Mouse (Mus musculus) liver, adult 2 months (tissue): ENCODE results near the gene Rnft1. TPM values are rescaled to one million over a fixed set of nuclear protein-coding genes. Genes with fewer than 3 reads are reported as not detected.
A peak's percentile ranks its signal among the peaks of the same experiment; 100 is the strongest.

Experiments
- DNase-seq: peaks from one replicate; pipeline ENCODE4 v3.0.0-alpha.2; 2011; ENCODE audit warnings: low read depth, low spot score; ENCODE audit errors: extremely low read depth
- H3K27ac ChIP-seq: fragments of 200-500 bp; replicated peaks from 2 replicates; pipeline ENCODE4 v1.5.1; 2012; ENCODE audit warnings: low read depth, mild to moderate bottlenecking, control low read depth, inconsistent platforms, low read length; ENCODE audit not compliant: insufficient read depth
- H3K27me3 ChIP-seq: fragments of 200-500 bp; 2 replicates; pipeline ENCODE4 v1.6.1; 2012; ENCODE audit warnings: mild to moderate bottlenecking, moderate library complexity, low read length, inconsistent platforms; ENCODE audit not compliant: control insufficient read depth, insufficient read depth
- H3K36me3 ChIP-seq: fragments of 200-500 bp; 2 replicates; pipeline ENCODE4 v1.6.1; 2012; ENCODE audit warnings: low read length, inconsistent platforms; ENCODE audit not compliant: control insufficient read depth, insufficient read depth
- H3K4me1 ChIP-seq: fragments of 200-500 bp; 2 replicates; pipeline ENCODE4 v1.6.1; 2011; ENCODE audit warnings: low read length; ENCODE audit not compliant: control insufficient read depth, insufficient read depth
- H3K4me3 ChIP-seq: fragments of 200-500 bp; 2 replicates; pipeline ENCODE4 v1.5.1; 2011; ENCODE audit warnings: low read depth, mild to moderate bottlenecking, control low read depth, low read length, moderate library complexity; ENCODE audit not compliant: insufficient read depth
- H3K79me2 ChIP-seq: fragments of 200-500 bp; 2 replicates; pipeline ENCODE4 v1.6.1; 2012; ENCODE audit warnings: inconsistent platforms, mild to moderate bottlenecking, low read length, moderate library complexity; ENCODE audit not compliant: control insufficient read depth, insufficient read depth
- H3K9ac ChIP-seq: fragments of 200-500 bp; 2 replicates; pipeline ENCODE4 v1.6.1; 2012; ENCODE audit warnings: low read depth, mild to moderate bottlenecking, control low read depth, inconsistent platforms, low read length
- CTCF ChIP-seq: fragments of 200-500 bp; IDR thresholded peaks from 2 replicates; pipeline ENCODE4 v1.5.1; 2011; ENCODE audit warnings: low read depth, low read length, control low read depth
- POLR2A ChIP-seq: fragments of 200-500 bp; IDR thresholded peaks from 2 replicates; pipeline ENCODE4 v1.6.1; 2011; ENCODE audit warnings: low read length, control low read depth; ENCODE audit not compliant: insufficient read depth; ENCODE audit errors: extremely low read depth
- WGBS: fragments of 180-500 bp; shearing (Covaris S2); methylation state at CpG from one replicate; pipeline ENCODE4 v1.1.7; 2018; 5-methylcytosine and 5-hydroxymethylcytosine counted together
- polyA plus RNA-seq: library from polyadenylated mRNA; depleted of rRNA; stranded (reverse); fragments of >200 nt; gene quantifications from 2 replicates; pipeline ENCODE4 v1.2.3, GENCODE M21; 2012
- total RNA-seq: library from RNA; depleted of rRNA; stranded (reverse); fragments of >200 nt; gene quantifications from 2 replicates; pipeline ENCODE4 v1.2.3, GENCODE M21; 2014

Gene Rnft1
- total and polyA plus RNA-seq, 2 experiments: 6.8 to 18.9 TPM

DNA sequence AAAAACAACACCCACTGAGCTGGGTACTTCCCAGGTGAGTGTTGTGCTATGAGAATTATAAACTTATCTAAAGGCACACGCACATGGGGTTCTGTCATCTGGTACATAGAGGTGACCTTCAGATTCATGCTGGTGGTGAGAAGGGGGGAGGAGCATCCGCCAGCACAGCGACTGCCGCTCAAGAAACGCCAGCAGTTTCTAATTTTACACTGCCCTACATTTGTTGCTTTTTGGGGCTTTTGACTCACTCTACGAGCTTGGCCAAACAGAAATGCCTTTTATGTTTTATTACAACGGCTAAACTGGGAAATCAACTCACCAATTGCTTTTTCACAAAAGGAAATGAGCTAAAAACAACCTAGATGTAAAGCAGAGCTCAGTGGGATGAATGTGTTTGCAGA lies 11.7 kb upstream of the Rnft1 start:
- 24% methylated on average over 7 of the region's 7 CpGs for WGBS
- H3K27me3 ChIP-seq: no peaks in the 10 kb centered on the region
- no peak overlapping the region for H3K27ac ChIP-seq
- no peaks in the 10 kb centered on the region for H3K36me3 ChIP-seq
- H3K9ac ChIP-seq: no peak overlapping the region
- no peak for DNase-seq
- no peak for TF ChIP-seq CTCF
- no peak for TF ChIP-seq POLR2A
- no peak overlapping the region; the same call in 1 of the 2 replicates for H3K4me3 ChIP-seq
- H3K4me1 ChIP-seq: no peaks in the 10 kb centered on the region
- no peaks in the 10 kb centered on the region for H3K79me2 ChIP-seq

DNA sequence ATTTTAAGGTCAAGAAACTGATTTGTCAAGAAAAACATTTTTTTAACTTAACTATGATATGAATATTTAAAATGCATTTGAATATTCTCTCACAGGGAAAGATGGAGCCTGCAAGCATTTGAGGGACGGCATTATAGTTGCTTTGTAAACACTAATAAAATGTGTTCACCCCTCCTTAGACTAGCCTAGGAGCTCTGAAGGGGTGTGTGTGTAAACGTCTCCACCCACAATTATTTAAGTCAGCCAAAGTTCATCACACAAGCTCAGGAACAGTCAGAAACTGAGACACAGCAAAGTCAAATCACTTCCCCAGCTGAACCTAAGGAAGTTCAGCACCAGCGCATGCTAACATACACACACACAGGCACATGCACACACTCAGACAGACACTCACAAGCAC lies 10.9 kb upstream of the Rnft1 start:
- no peak for TF ChIP-seq CTCF
- no peak for TF ChIP-seq POLR2A
- no peaks in the 10 kb centered on the region for H3K79me2 ChIP-seq
- WGBS: 59% methylated on average over 3 of the region's 3 CpGs

DNA sequence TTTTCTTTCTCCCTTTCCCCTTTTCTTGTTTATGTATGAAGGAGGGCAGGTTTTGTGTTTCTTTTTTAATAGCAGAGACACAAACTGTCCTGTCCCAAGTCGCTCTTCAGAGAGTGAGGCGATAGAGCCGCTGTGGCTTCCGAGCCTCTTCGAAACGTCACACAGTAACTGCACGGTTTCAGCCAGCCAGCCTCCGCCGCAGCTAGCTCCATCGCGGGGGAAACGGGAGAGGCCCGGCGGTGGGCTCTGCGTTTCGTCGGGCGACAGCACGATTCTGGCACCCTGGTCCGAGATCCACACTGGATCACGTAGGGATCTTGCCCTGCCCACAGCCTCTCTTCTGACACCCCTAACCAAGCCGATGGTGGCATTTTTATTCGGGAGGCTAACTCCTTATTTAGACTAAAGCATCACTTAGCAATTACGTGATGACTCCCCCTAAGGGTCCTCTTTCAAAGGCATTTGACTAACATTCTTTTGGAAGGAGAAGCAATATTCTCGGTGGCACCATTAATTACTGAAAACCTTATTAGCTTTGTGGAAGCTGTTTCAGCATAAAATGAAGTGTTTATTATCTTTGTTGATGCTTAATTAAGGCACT lies 553 bp downstream of the Rnft1 start:
- Histone ChIP-seq H3K27me3 (no peaks in the 10 kb centered on the region), H3K4me1 (peaks cover 4% of the 10 kb centered on the region), H3K27ac (peak overlapping the region; percentile 73), H3K9ac (peak overlapping the region; percentile 85), H3K79me2 (no peaks in the 10 kb centered on the region; the same call in 1 of the 2 replicates), H3K36me3 (peaks cover 10% of the 10 kb centered on the region), H3K4me3 (peak overlapping the region; percentile 71)
- under 1% methylated on average over 25 of the region's 25 CpGs for WGBS
- DNase-seq: peak; percentile 15
- TF ChIP-seq POLR2A (no peak), CTCF (no peak)

More for the DNA sequence above, 10.9 kb upstream of the Rnft1 start:
- Histone ChIP-seq H3K4me1 (no peaks in the 10 kb centered on the region), H3K27me3 (no peaks in the 10 kb centered on the region), H3K4me3 (no peak overlapping the region), H3K36me3 (no peaks in the 10 kb centered on the region), H3K27ac (no peak overlapping the region), H3K9ac (no peak overlapping the region)
- DNase-seq: no peak

DNA sequence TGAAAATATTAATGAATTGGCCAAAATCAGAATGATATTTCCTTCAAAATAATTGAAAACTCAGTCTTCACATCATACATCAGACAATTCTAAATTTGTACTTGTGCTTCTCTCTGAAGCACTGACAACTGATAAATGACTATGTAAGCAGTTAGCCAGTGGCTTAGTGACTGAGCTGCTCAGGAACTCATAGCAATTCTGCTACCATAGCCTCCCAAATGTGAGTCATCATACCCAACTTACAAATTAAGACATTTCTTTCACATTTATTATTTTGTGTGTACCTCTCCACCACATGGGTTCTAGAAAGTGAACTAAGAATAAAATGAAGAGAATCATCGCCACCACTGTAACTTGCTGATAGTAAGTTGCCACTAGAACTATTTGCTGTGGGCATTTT lies 6.3 kb downstream of the Rnft1 start:
- TF ChIP-seq CTCF: no peak
- no peak for TF ChIP-seq POLR2A
- H3K4me3 ChIP-seq: no peak overlapping the region
- no peak for DNase-seq
- no peak overlapping the region for H3K9ac ChIP-seq
- WGBS: 100% methylated on average over 1 of the region's 1 CpGs
- H3K36me3 ChIP-seq: peaks cover 40% of the 10 kb centered on the region
- H3K4me1 ChIP-seq: peaks cover under 1% of the 10 kb centered on the region
- H3K79me2 ChIP-seq: no peaks in the 10 kb centered on the region
- no peak overlapping the region for H3K27ac ChIP-seq
- H3K27me3 ChIP-seq: no peaks in the 10 kb centered on the region

DNA sequence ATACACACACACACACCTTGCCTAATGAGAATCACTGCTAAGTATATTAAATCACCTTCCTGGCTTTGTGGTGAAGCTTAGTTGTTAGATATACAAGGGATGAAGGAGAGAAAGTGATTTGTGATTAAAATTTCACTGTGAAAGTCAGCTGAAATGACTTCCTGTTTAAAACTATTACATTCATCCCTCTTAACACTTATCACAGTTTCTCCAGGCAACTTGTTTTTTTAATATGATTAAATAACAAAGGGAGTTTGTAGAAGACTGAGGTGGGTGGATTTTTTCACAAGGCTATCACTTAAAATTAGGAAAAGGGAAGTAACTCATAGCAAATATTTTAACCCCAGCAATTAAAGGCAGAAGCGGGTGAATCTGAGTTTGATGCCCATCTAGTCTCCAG lies 12.9 kb downstream of the Rnft1 start:
- WGBS: 84% methylated on average over 1 of the region's 1 CpGs
- H3K27ac ChIP-seq: no peak overlapping the region
- TF ChIP-seq POLR2A: no peak

DNA sequence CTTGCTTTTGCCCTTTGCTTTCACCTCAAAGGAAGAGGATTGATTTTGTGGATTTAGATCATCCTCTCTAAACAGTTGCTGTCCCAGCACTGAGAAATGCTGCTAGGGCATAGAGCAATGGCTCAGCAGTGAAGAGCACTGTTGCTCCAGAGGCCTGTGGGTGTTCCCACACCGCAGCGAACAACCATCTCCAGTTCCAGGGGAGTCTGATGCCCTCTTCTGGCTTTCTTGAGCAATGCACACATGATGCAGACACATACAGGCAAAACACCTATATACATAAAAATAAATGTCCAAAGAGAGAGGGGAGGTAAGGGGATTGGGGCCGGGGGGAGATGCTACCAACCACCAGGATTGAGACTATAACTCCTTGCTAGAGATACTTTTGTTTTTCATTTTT lies 13.5 kb downstream of the Rnft1 start:
- peaks cover 49% of the 10 kb centered on the region for H3K36me3 ChIP-seq
- no peak overlapping the region for H3K4me3 ChIP-seq
- no peaks in the 10 kb centered on the region for H3K79me2 ChIP-seq
- DNase-seq: peak; percentile 25
- no peaks in the 10 kb centered on the region for H3K27me3 ChIP-seq
- WGBS: 72% methylated on average over 3 of the region's 3 CpGs
- TF ChIP-seq CTCF (peak; percentile 31), POLR2A (no peak)
- no peaks in the 10 kb centered on the region for H3K4me1 ChIP-seq
- no peak overlapping the region for H3K27ac ChIP-seq
- H3K9ac ChIP-seq: no peak overlapping the region

More for the DNA sequence above, 12.9 kb downstream of the Rnft1 start:
- Histone ChIP-seq H3K4me3 (no peak overlapping the region), H3K4me1 (no peaks in the 10 kb centered on the region), H3K79me2 (no peaks in the 10 kb centered on the region), H3K9ac (no peak overlapping the region), H3K36me3 (peaks cover 46% of the 10 kb centered on the region), H3K27me3 (no peaks in the 10 kb centered on the region)
- no peak for DNase-seq
